ENCODE assay signal across 8 mouse cellular contexts in genomic region chr12:80769697-80770096, GRCm38 (mm10). TPM values are rescaled to one million over a fixed set of nuclear protein-coding genes. Genes with fewer than 3 reads are reported as not detected.
DNase-seq lines count a peak whose midpoint lies in the region; ATAC-seq and TF ChIP-seq lines count a peak whose summit lies in the region.

No protein-coding gene starts in this region.

- no peaks in the 10 kb centered on the region for H3K79me2 ChIP-seq in heart, adult 2 months (replicated peaks; ENCODE audit: control insufficient read depth, insufficient read depth, low read length)
- H3K79me2 ChIP-seq in myocyte (ENCODE audit: control insufficient read depth, insufficient read depth), result no peaks in the 10 kb centered on the region

- WGBS in heart, adult 2 months, result 18% methylated on average over 11 of the region's 11 CpGs
- 19% methylated on average over 11 of the region's 11 CpGs for WGBS in liver, embryonic 11.5 days

- H3K9me3 ChIP-seq in liver, embryonic 11.5 days (ENCODE audit: control insufficient read depth, low read length), result no peaks in the 10 kb centered on the region

- H3K27me3 ChIP-seq in heart, adult 2 months (ENCODE audit: control insufficient read depth, insufficient read depth, low read length), result no peaks in the 10 kb centered on the region
- H3K27me3 ChIP-seq in liver, embryonic 11.5 days (replicated peaks; ENCODE audit: control insufficient read depth, insufficient read depth, low read length), result no peaks in the 10 kb centered on the region
- peaks cover 22% of the 10 kb centered on the region for H3K27me3 ChIP-seq in myocyte (ENCODE audit: control insufficient read depth, insufficient read depth, insufficient read length)
- no peaks in the 10 kb centered on the region for H3K27me3 ChIP-seq in splenic B cell, adult 2 months (ENCODE audit: control insufficient read depth, insufficient read depth, low read length, poor library complexity, severe bottlenecking)

- peak; percentile 79 for ATAC-seq in liver, embryonic 11.5 days (replicated peaks; ENCODE audit: low FRiP score)

- H3K36me3 ChIP-seq in heart, adult 2 months (ENCODE audit: control insufficient read depth, insufficient read depth, low read length), result no peaks in the 10 kb centered on the region
- no peaks in the 10 kb centered on the region for H3K36me3 ChIP-seq in liver, embryonic 11.5 days (ENCODE audit: control insufficient read depth, insufficient read depth, low read length)
- H3K36me3 ChIP-seq in myocyte (ENCODE audit: control insufficient read depth, insufficient read depth), result no peaks in the 10 kb centered on the region
- H3K36me3 ChIP-seq in splenic B cell, adult 2 months (ENCODE audit: control insufficient read depth, insufficient read depth, low read length, poor library complexity, severe bottlenecking), result no peaks in the 10 kb centered on the region

- intact Hi-C loops in heart, adult 2 months (cut with DNase I), result loop anchor here (1.0 kb wide), 1 partner anchor 126 kb away; no protein-coding TSS in a partner anchor

- no peak overlapping the region for H3ac ChIP-seq in myocyte (ENCODE audit: control insufficient read depth, insufficient read length)

- no peak overlapping the region for H3K27ac ChIP-seq in heart, adult 2 months
- H3K27ac ChIP-seq in liver, embryonic 11.5 days (ENCODE audit: low read depth, low read length), result no peak overlapping the region

- no peak overlapping the region for H3K4me3 ChIP-seq in heart, adult 2 months
- no peak overlapping the region for H3K4me3 ChIP-seq in liver, embryonic 11.5 days (ENCODE audit: low read depth, low read length)
- no peak overlapping the region for H3K4me3 ChIP-seq in myocyte

- DNase-seq in 416B (ENCODE audit: low read depth), result peak; percentile 82
- DNase-seq in adrenal gland, postnatal 10 days, result peak; percentile 85
- DNase-seq in embryo, embryonic 9.5 days (ENCODE audit: extremely low spot score), result peak; percentile 82
- DNase-seq in heart, adult 2 months, result peak; percentile 68 to 84
- peak; percentile 84 for DNase-seq in kidney, adult 9 months
- peak; percentile 79 for DNase-seq in liver, embryonic 11.5 days (ENCODE audit: low spot score)
- peak; percentile 85 for DNase-seq in splenic B cell, adult 2 months (ENCODE audit: low read depth, low spot score)

- H3K4me1 ChIP-seq in heart, adult 2 months (ENCODE audit: control insufficient read depth, insufficient read depth, low read length), result no peaks in the 10 kb centered on the region
- no peaks in the 10 kb centered on the region for H3K4me1 ChIP-seq in liver, embryonic 11.5 days (replicated peaks; ENCODE audit: control insufficient read depth, insufficient read depth, low read length)

- TF ChIP-seq CTCF in heart, adult 2 months (IDR thresholded peaks at IDR 0.05), result no peak

- H3K4me2 ChIP-seq in liver, embryonic 11.5 days, result peak overlapping the region; percentile 43
- peak overlapping the region; percentile 49 for H3K4me2 ChIP-seq in myocyte (ENCODE audit: low read depth)

- TF ChIP-seq POLR2A in heart, adult 2 months (IDR thresholded peaks at IDR 0.05; ENCODE audit: insufficient read depth, low read depth, low read length), result no peak
- no peak for TF ChIP-seq POLR2A in myocyte (IDR thresholded peaks at IDR 0.05; ENCODE audit: insufficient read length, low read depth)

- TF ChIP-seq EP300 in heart, adult 2 months (IDR thresholded peaks at IDR 0.05; ENCODE audit: insufficient read depth, low read depth, low read length), result peak; percentile 86; the same call in 1 of the 2 replicates

- H3K9ac ChIP-seq in heart, adult 2 months (ENCODE audit: low read depth, low read length), result no peak overlapping the region
- H3K9ac ChIP-seq in liver, embryonic 11.5 days (ENCODE audit: low read depth, low read length), result no peak overlapping the region

TF ChIP-seq in myocyte, 11 proteins besides CTCF, POLR2A, EP300 and RAD21:
- no peak for TF ChIP-seq REST (IDR thresholded peaks at IDR 0.05; ENCODE audit: insufficient read depth, insufficient read length)

RNA-seq across cellular contexts. Expression of gene Ccdc177, which starts 9.2 kb away (rescaled TPM):
- under 1 TPM; 0.06 to 0.12 TPM for total RNA-seq in adrenal gland, postnatal 10 days (2021)
- under 1 TPM in 1 of 2 experiments, not detected in 1; 0.05 TPM for total RNA-seq in heart, adult 2 months (2021)
- not detected in 2 replicates for polyA plus RNA-seq in heart, adult 2 months (2012; rRNA removed)
- not detected in 2 replicates for polyA plus RNA-seq in liver, embryonic 11.5 days (2014; fragmentation: Nextera tagmentation; extraction: Ambion mirVana)
- polyA plus RNA-seq in myocyte (2012; fragmentation: generic; extraction: Trizol), result not detected

RNA-seq across cellular contexts. Expression of gene Susd6, which starts 20.6 kb away (rescaled TPM):
- 10 to 100 TPM; 41.7 to 42.1 TPM for total RNA-seq in adrenal gland, postnatal 10 days (2021)
- total RNA-seq in heart, adult 2 months (2021), result 10 to 100 TPM; 67.4 to 78.6 TPM
- polyA plus RNA-seq in heart, adult 2 months (2012; rRNA removed), result 50.1 and 75.8 TPM in 2 replicates
- polyA plus RNA-seq in liver, embryonic 11.5 days (2014; fragmentation: Nextera tagmentation; extraction: Ambion mirVana), result 21.5 and 21.7 TPM in 2 replicates
- 64.0 TPM for polyA plus RNA-seq in myocyte (2012; fragmentation: generic; extraction: Trizol)
